Mouse (Mus musculus) small intestine, adult 2 months (tissue): ENCODE results near the gene Slc2a6.

ENCODE experiments used
- CTCF ChIP-seq: fragments of 200-500 bp; IDR thresholded peaks from 2 replicates; pipeline ENCODE4 v1.5.1; 2012; ENCODE audit warnings: low read depth, mild to moderate bottlenecking, control low read depth, inconsistent platforms, low read length, moderate library complexity, mixed read lengths; ENCODE audit not compliant: insufficient replicate concordance, insufficient read length; ENCODE audit errors: extremely low read depth
- POLR2A ChIP-seq: fragments of 200-500 bp; IDR thresholded peaks from 2 replicates; pipeline ENCODE4 v1.6.1; 2012; ENCODE audit warnings: low read depth, mild to moderate bottlenecking, control low read depth, inconsistent platforms, low read length, moderate library complexity

- TF ChIP-seq CTCF (no peak), POLR2A (no peak)
These were observed 8.2 kb upstream of the Slc2a6 start for GRCm38 (mm10) chr2:27036003-27036402.
